Mouse (Mus musculus) thymus, postnatal 0 days (tissue): ENCODE data around the gene Cyp4b1. TPM values are rescaled to one million over a fixed set of nuclear protein-coding genes. Genes with fewer than 3 reads are reported as not detected.
"Not testable (repeated sequence)": the region's sequence is repeated elsewhere in the genome, so short reads cannot be mapped to it uniquely, and the experiment has no call there.

Experiments used
- DNase-seq: peaks from one replicate; pipeline ENCODE4 v3.0.0-alpha.2; 2015; ENCODE audit warnings: low spot score
- polyA plus RNA-seq: library from polyadenylated mRNA; unstranded; fragments of >200 nt; fragmentation: Nextera tagmentation; extraction: Ambion mirVana; gene quantifications from 2 replicates; pipeline ENCODE4 v1.2.1, GENCODE M21; 2015

Gene Cyp4b1
- 3.4 and 3.5 TPM in 2 replicates for polyA plus RNA-seq

- no peak for DNase-seq
These were observed at the start of gene Cyp4b1 for GRCm38 (mm10) chr4:115647580-115647979. Cyp4b1 (minus strand) TSS chr4:115647723.

GRCm38 (mm10) chr4:115686299-115686698 is 38.8 kb upstream of the Cyp4b1 start:
- no peak for DNase-seq

GRCm38 (mm10) chr4:115659190-115659589 is 11.7 kb upstream of the Cyp4b1 start:
- DNase-seq = no peak

- no peak for DNase-seq
These were observed 10.3 kb upstream of the Cyp4b1 start for GRCm38 (mm10) chr4:115657867-115658249.

GRCm38 (mm10) chr4:115657104-115657866 is 9.8 kb upstream of the Cyp4b1 start:
- DNase-seq = no peak

GRCm38 (mm10) chr4:115656535-115656922 is 9.0 kb upstream of the Cyp4b1 start:
- not testable (repeated sequence) for DNase-seq

- not testable (repeated sequence) for DNase-seq
These were observed 8.5 kb upstream of the Cyp4b1 start for GRCm38 (mm10) chr4:115655841-115656534.

- DNase-seq = no peak
These were observed 3.3 kb upstream of the Cyp4b1 start for GRCm38 (mm10) chr4:115650866-115651265.

- no peak for DNase-seq
These were observed 1.8 kb upstream of the Cyp4b1 start for GRCm38 (mm10) chr4:115649344-115649743.

- no peak for DNase-seq
These were observed 1.2 kb upstream of the Cyp4b1 start for GRCm38 (mm10) chr4:115648752-115649151.

GRCm38 (mm10) chr4:115645371-115645770 is 2.2 kb downstream of the Cyp4b1 start:
- DNase-seq = no peak

GRCm38 (mm10) chr4:115642967-115643754 is 4.4 kb downstream of the Cyp4b1 start:
- no peak for DNase-seq

GRCm38 (mm10) chr4:115625560-115625959 is 22.0 kb downstream of the Cyp4b1 start:
- DNase-seq = not testable (repeated sequence)

- no peak for DNase-seq
These were observed 33.5 kb downstream of the Cyp4b1 start for GRCm38 (mm10) chr4:115614005-115614404.

- DNase-seq = not testable (repeated sequence)
These were observed 46.9 kb downstream of the Cyp4b1 start, which contains the start of gene Cyp4a32 for GRCm38 (mm10) chr4:115600611-115601010. Cyp4a32 (plus strand) TSS chr4:115600969.

GRCm38 (mm10) chr4:115596824-115597336 is 50.6 kb downstream of the Cyp4b1 start:
- no peak for DNase-seq

- no peak for DNase-seq
These were observed 51.2 kb downstream of the Cyp4b1 start for GRCm38 (mm10) chr4:115596357-115596756.

- DNase-seq = no peak
These were observed 64.5 kb downstream of the Cyp4b1 start for GRCm38 (mm10) chr4:115583036-115583435.

- DNase-seq = no peak
These were observed 71.7 kb downstream of the Cyp4b1 start for GRCm38 (mm10) chr4:115575776-115576175.

GRCm38 (mm10) chr4:115575255-115575654 is 72.3 kb downstream of the Cyp4b1 start:
- DNase-seq = no peak
